Mouse (Mus musculus) layer of hippocampus, adult 2 months (tissue): ENCODE results near the gene Flt4. TPM values are rescaled to one million over a fixed set of nuclear protein-coding genes. Genes with fewer than 3 reads are reported as not detected.
"Not testable (repeated sequence)": the region's sequence is repeated elsewhere in the genome, so short reads cannot be mapped to it uniquely, and the experiment has no call there.

Source experiments
- DNase-seq, 2 experiments: peaks; one replicate each; pipeline ENCODE4 v3.0.0; 2022; ENCODE audit warnings: low spot score in 2 of 2
- H3K27ac ChIP-seq: fragments of 200-600 bp; 2 replicates; pipeline ENCODE4 v1.8.1; 2022
- H3K4me3 ChIP-seq: fragments of 200-600 bp; 2 replicates; pipeline ENCODE4 v1.8.1; 2022; ENCODE audit warnings: mild to moderate bottlenecking
- CTCF ChIP-seq: fragments of 200-600 bp; conservative IDR thresholded peaks from 2 replicates; pipeline ENCODE4 v1.8.1; 2022; ENCODE audit warnings: antibody characterized with exemption, mild to moderate bottlenecking, moderate library complexity
- long read RNA-seq, 2 experiments: library from polyadenylated mRNA; stranded (forward); transcript quantifications; one replicate each; pipeline ENCODE4 v2.0.0; 2021; ENCODE audit warnings: borderline mapping rate in 2 of 2
- total RNA-seq, 2 experiments: library from RNA; stranded (reverse); gene quantifications; 2 replicates each; pipeline ENCODE4 v1.2.3; 2021

Flt4 gene
- total RNA-seq = 1 to 10 TPM; 2.2 to 2.6 TPM
- long read RNA-seq, experiment 1, partial matches to known transcripts = 0 of 1 reads
- long read RNA-seq, experiment 1, other reads (novel, unspliced or antisense) = 1 of 1 reads
- long read RNA-seq, experiment 2, full-length matches to known transcripts = 1 of 3 reads
- long read RNA-seq, experiment 2, partial matches to known transcripts = 1 of 3 reads
- long read RNA-seq, experiment 2, other reads (novel, unspliced or antisense) = 1 of 3 reads

- not testable (repeated sequence) for DNase-seq
Measured at GRCm38 (mm10) chr11:49608938-49609867, at the start of gene Flt4. Gene Flt4 (plus strand): TSS chr11:49609263.

DNA sequence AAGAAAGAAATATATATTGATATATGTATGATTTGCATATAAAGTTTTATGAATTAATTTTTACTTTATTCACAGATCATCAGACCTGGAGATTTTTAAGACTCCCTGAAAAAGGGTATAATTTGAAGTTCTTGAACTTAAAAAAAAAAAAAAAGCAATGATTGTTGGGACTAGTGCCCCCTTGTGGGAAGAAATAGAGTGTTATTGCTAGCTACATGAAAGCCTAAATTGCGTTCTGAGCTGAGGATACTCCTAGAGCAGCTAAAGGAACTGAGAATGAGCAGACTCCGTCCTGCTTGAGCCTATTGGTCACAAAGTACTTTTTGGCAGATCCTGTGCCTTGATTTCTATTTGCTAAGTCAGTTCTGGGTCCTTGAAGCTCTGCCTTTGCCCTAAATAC lies 34.0 kb upstream of the Flt4 start:
- not testable (repeated sequence) for H3K27ac ChIP-seq, DNase-seq, H3K4me3 ChIP-seq
- TF ChIP-seq CTCF = peak; percentile 58

More at GRCm38 (mm10) chr11:49608938-49609867, at the start of gene Flt4:
- Histone ChIP-seq H3K4me3 (peak within 1 kb of the TSS; percentile 44), H3K27ac (peak within 1 kb of the TSS; percentile 4; the same call in 1 of the 2 replicates)

- H3K27ac ChIP-seq, DNase-seq, H3K4me3 ChIP-seq: not testable (repeated sequence)
Measured at GRCm38 (mm10) chr11:49580452-49580851, 28.6 kb upstream of the Flt4 start.

DNA sequence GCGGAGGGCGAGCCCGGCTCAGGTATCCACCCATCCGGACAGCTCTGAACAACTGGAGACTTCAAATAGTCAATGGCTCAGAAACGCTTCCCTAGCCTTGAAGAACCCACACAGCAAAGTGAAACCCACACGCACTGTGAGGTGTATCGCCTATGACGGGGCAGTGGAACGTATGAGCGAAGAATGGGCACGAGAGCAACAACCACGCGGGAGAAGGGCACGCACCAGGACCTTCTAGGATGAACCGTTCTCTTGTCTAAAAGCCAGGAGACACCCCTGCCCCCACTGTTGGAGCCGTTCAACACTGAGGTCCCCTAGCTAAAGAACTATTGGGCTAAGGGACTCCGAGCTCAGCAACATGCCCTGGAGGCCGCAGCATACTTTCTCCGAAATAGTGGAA lies 18.9 kb upstream of the Flt4 start:
- no peak for TF ChIP-seq CTCF

DNA sequence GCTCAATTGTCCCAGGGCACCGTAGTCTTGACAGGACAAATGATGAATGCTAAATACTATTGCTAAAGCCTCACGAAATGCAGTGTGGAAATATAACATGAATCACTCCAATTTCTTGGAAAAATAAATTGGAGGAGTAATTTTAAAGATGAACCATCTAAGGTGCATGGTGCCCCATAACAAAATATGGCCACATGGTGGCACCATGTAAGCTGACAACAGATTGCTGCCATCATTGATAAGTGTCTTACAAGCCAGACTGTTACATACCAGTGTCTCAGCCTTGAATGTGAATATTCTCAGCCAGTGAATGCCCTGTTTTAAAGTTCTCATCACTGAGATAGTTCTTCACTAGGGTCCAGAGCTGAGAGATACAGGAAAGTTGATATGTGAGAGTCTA lies 11.9 kb upstream of the Flt4 start:
- TF ChIP-seq CTCF = peak; percentile 56
- H3K4me3 ChIP-seq = not testable (repeated sequence)

More for the DNA sequence above, 18.9 kb upstream of the Flt4 start:
- Histone ChIP-seq H3K4me3 (no peak overlapping the region), H3K27ac (no peak overlapping the region)
- no peak for DNase-seq

DNA sequence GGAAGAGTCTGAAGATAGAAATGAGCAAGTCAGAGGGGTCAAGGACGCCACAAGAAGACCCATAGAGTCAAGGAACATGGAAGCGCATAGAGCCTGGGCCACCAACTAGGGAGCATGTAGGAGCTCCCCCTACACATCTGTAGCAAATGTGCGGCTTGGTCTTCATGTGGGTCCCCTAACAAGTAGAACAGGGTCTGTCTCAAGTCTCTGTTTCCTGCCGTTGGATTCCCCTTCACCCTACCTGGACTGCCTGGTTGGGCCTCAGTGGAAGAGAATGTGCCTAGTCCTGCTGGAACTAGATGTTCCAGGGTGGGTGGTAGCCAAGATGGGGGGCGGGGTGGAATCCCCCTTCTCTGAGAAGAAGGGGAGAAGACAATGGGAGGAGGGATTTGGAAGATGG lies 757 bp upstream of the Flt4 start:
- not testable (repeated sequence) for H3K4me3 ChIP-seq, DNase-seq, H3K27ac ChIP-seq

More for the DNA sequence above, 11.9 kb upstream of the Flt4 start:
- not testable (repeated sequence) for H3K27ac ChIP-seq, DNase-seq

DNA sequence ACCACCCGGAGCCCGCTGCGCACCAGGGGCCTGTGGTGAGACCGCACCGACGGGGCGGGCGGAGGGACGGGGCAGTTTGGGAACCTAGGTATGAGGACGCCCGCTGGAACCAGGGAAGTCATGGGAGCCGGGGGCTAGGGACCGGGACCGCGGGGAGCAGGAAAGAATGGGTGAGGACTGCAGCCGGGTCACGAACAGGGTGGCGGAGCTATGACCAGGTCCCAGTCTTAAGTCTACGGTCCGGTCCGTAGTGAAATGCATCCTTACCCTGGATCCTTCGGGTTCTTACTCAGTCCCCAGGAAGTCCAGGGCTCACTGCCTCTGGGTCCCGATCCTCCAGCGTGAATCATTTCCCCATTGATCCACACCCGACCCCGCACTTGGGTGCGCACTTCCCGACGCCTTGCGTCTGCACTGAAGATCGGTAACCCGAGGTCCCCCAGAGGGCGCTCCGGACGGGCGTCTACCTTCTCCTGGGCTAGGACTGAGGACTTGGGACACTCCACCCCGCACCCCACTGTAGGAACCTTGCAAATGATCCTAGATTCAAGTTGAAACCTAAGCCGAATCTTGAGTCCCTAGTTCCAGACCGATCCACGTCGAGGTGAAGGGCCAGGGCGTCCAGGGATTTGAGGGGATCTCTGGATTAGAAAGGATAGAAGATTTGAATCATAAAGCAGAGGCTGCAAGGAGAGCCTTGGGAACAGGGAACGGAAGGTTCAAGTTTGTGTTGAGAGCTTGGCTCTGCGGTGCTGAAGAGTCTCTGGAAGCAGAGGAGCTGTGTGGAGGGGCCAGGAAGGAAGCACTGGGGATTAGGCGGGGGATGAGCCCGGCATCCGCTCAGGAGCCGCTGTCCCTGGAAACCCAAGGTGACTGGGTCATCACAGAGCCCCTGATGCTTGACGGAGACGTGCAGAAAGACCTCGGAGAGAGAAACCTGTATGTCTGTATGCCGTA lies 1.1 kb downstream of the Flt4 start:
- peak overlapping the region; percentile 4; the same call in 1 of the 2 replicates for H3K27ac ChIP-seq
- DNase-seq = not testable (repeated sequence)
- H3K4me3 ChIP-seq = peak overlapping the region; percentile 37

- H3K27ac ChIP-seq, H3K4me3 ChIP-seq, DNase-seq: not testable (repeated sequence)
Measured at GRCm38 (mm10) chr11:49611349-49611748, 2.3 kb downstream of the Flt4 start.

- Histone ChIP-seq H3K27ac (no peak overlapping the region), H3K4me3 (no peak overlapping the region)
- no peak for TF ChIP-seq CTCF
- no peak for DNase-seq
Measured at GRCm38 (mm10) chr11:49612154-49612553, 3.1 kb downstream of the Flt4 start.

- no peak for DNase-seq
- no peak overlapping the region for H3K27ac ChIP-seq
- no peak overlapping the region for H3K4me3 ChIP-seq
- no peak for TF ChIP-seq CTCF
Measured at GRCm38 (mm10) chr11:49613349-49613748, 4.3 kb downstream of the Flt4 start.

DNA sequence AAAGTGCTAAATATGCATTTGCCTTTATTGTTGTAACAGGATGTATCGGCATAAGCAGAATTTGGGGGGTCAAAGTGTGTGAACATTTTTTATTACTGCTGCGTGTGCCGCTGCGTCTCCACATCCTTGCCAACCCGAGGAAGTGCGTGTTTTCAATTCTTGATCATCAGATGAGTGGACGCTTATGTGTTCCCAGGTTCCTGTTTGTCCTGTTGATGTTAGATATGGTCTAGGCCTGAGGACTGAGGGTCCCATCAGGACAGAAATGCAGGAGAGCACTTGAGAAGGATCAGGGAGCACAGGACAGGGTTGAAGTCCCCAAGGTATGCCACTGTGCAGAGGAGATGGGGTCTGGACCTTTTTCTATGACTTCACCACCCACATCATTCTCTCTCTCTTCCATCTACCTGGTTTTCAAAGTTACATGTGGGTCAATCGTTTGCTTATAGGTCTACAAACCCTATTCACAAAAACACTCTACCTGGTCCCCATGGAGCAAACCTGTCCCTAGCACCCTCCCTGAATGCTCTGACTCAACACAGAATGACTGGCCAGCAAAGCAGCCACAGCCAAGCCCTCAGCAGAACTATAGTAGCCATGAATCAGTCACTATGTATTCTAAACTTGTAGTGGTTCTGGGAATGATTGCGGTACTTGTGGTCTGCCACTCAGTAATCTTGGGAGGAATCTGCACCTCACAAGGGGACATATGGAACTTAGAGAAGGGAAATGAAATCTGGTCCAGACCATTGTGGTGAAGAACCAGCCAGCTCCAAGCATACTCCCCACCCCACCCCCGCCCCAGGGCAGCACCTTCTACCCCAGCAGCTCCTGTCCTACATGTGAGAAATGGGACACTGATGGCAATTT lies 7.0 kb downstream of the Flt4 start:
- DNase-seq = no peak
- no peak for TF ChIP-seq CTCF
- Histone ChIP-seq H3K4me3 (no peak overlapping the region), H3K27ac (no peak overlapping the region)

DNA sequence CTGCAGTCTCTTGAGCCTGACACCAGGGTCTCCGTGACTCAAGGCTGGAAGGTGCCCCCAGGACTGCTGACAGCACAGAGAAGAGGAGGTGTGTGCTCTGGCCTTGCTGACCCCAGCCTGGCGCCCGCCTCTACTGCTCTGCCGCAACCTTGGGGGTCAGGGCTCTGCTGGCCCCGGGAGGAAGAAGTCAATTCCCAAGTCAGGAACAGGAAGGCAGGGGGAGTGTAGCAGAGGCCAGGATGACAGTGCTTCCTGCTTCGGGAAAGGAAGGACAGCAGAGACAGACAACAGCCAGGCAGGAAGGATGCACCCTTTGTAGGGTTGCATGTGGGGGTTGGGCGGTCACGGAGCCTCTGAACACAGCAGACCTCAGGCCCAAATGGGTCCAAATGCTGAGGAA lies 9.4 kb downstream of the Flt4 start:
- Histone ChIP-seq H3K4me3 (no peak overlapping the region), H3K27ac (no peak overlapping the region)
- no peak for TF ChIP-seq CTCF
- no peak for DNase-seq
